Mouse (Mus musculus) limb, embryonic 10.5 days (tissue): ENCODE results near the gene Myo1d. TPM values are rescaled to one million over a fixed set of nuclear protein-coding genes. Genes with fewer than 3 reads are reported as not detected.

Source experiments
- DNase-seq: peaks from one replicate; pipeline ENCODE4 v3.0.0-alpha.2; 2017; ENCODE audit warnings: low spot score
- H3K27ac ChIP-seq: fragments of 300-500 bp; sonication (generic); 2 replicates; pipeline ENCODE4 v1.5.1; 2016; ENCODE audit warnings: mild to moderate bottlenecking
- H3K27me3 ChIP-seq: fragments of 300-500 bp; sonication (generic); 2 replicates; pipeline ENCODE4 v1.6.1; 2016; ENCODE audit warnings: low read depth, mild to moderate bottlenecking; ENCODE audit not compliant: poor library complexity, severe bottlenecking
- H3K36me3 ChIP-seq: fragments of 300-500 bp; sonication (generic); 2 replicates; pipeline ENCODE4 v1.6.1; 2016; ENCODE audit warnings: mild to moderate bottlenecking, moderate library complexity
- H3K4me1 ChIP-seq: fragments of 300-500 bp; sonication (generic); 2 replicates; pipeline ENCODE4 v1.6.1; 2016
- H3K4me3 ChIP-seq: fragments of 300-500 bp; sonication (generic); 2 replicates; pipeline ENCODE4 v1.5.1; 2016; ENCODE audit warnings: mild to moderate bottlenecking, moderate library complexity
- H3K9me3 ChIP-seq: fragments of 300-500 bp; sonication (generic); replicated peaks from 2 replicates; pipeline ENCODE4 v1.6.1; 2016; ENCODE audit warnings: mild to moderate bottlenecking
- WGBS: fragments of 180-500 bp; shearing (Covaris S2); methylation state at CpG from one replicate; pipeline ENCODE4 v1.1.7; 2016; 5-methylcytosine and 5-hydroxymethylcytosine counted together
- polyA plus RNA-seq: library from polyadenylated mRNA; unstranded; fragments of >200 nt; fragmentation: Nextera tagmentation; extraction: Ambion mirVana; gene quantifications from 2 replicates; pipeline ENCODE4 v1.2.1, GENCODE M21; 2016

Myo1d gene
- polyA plus RNA-seq, 1 experiment from 2014 or later = 4.6 TPM

GRCm38 (mm10) chr11:80508361-80509175 is 271.3 kb downstream of the Myo1d start:
- Histone ChIP-seq H3K4me1 (peaks cover 36% of the 10 kb centered on the region), H3K36me3 (no peaks in the 10 kb centered on the region), H3K27ac (peak overlapping the region; percentile 14; the same call in 1 of the 2 replicates), H3K27me3 (no peaks in the 10 kb centered on the region), H3K4me3 (no peak overlapping the region), H3K9me3 (no peaks in the 10 kb centered on the region)
- 44% methylated on average over 19 of the region's 19 CpGs for WGBS
- no peak for DNase-seq

GRCm38 (mm10) chr11:80507791-80508190 is 272.0 kb downstream of the Myo1d start:
- Histone ChIP-seq H3K36me3 (no peaks in the 10 kb centered on the region), H3K4me1 (peaks cover 38% of the 10 kb centered on the region), H3K27me3 (no peaks in the 10 kb centered on the region), H3K4me3 (no peak overlapping the region), H3K9me3 (no peaks in the 10 kb centered on the region), H3K27ac (no peak overlapping the region)
- DNase-seq = no peak
- WGBS = 89% methylated on average over 6 of the region's 6 CpGs

- DNase-seq = no peak
- Histone ChIP-seq H3K27ac (no peak overlapping the region), H3K27me3 (no peaks in the 10 kb centered on the region), H3K4me1 (peaks cover 38% of the 10 kb centered on the region), H3K36me3 (no peaks in the 10 kb centered on the region), H3K9me3 (no peaks in the 10 kb centered on the region), H3K4me3 (no peak overlapping the region)
Observed at GRCm38 (mm10) chr11:80506483-80506882, 273.3 kb downstream of the Myo1d start.

GRCm38 (mm10) chr11:80505581-80505980 is 274.2 kb downstream of the Myo1d start:
- WGBS = 93% methylated on average over 3 of the region's 3 CpGs
- Histone ChIP-seq H3K36me3 (no peaks in the 10 kb centered on the region), H3K27me3 (no peaks in the 10 kb centered on the region), H3K4me3 (no peak overlapping the region), H3K27ac (no peak overlapping the region), H3K9me3 (no peaks in the 10 kb centered on the region), H3K4me1 (peaks cover 38% of the 10 kb centered on the region)
- no peak for DNase-seq

GRCm38 (mm10) chr11:80504519-80505385 is 275.1 kb downstream of the Myo1d start:
- DNase-seq = no peak
- Histone ChIP-seq H3K27me3 (no peaks in the 10 kb centered on the region), H3K9me3 (no peaks in the 10 kb centered on the region), H3K4me3 (peak overlapping the region; percentile 21; the same call in 1 of the 2 replicates), H3K4me1 (peaks cover 40% of the 10 kb centered on the region), H3K36me3 (no peaks in the 10 kb centered on the region), H3K27ac (peak overlapping the region; percentile 80)
- WGBS = 50% methylated on average over 6 of the region's 6 CpGs

GRCm38 (mm10) chr11:80503726-80504452 is 275.9 kb downstream of the Myo1d start:
- H3K4me3 ChIP-seq = peak overlapping the region; percentile 21
- peak; percentile 67 for DNase-seq

GRCm38 (mm10) chr11:80503281-80503680 is 276.5 kb downstream of the Myo1d start:
- WGBS = 85% methylated on average over 6 of the region's 6 CpGs
- no peak for DNase-seq
- no peaks in the 10 kb centered on the region for H3K9me3 ChIP-seq
- H3K36me3 ChIP-seq = no peaks in the 10 kb centered on the region
- H3K27ac ChIP-seq = peak overlapping the region; percentile 80; the same call in 1 of the 2 replicates
- no peaks in the 10 kb centered on the region for H3K27me3 ChIP-seq
- H3K4me3 ChIP-seq = no peak overlapping the region
- H3K4me1 ChIP-seq = peaks cover 44% of the 10 kb centered on the region

More at GRCm38 (mm10) chr11:80503726-80504452, 275.9 kb downstream of the Myo1d start:
- Histone ChIP-seq H3K27me3 (no peaks in the 10 kb centered on the region), H3K27ac (peak overlapping the region; percentile 80), H3K9me3 (no peaks in the 10 kb centered on the region), H3K36me3 (no peaks in the 10 kb centered on the region), H3K4me1 (peaks cover 43% of the 10 kb centered on the region)
- 30% methylated on average over 13 of the region's 13 CpGs for WGBS

GRCm38 (mm10) chr11:80499550-80499952 is 280.3 kb downstream of the Myo1d start:
- no peak for DNase-seq
- H3K36me3 ChIP-seq = no peaks in the 10 kb centered on the region
- WGBS = 77% methylated on average over 4 of the region's 4 CpGs
- H3K9me3 ChIP-seq = no peaks in the 10 kb centered on the region
- no peaks in the 10 kb centered on the region for H3K27me3 ChIP-seq
- no peak overlapping the region for H3K27ac ChIP-seq
- H3K4me1 ChIP-seq = peaks cover 37% of the 10 kb centered on the region
- no peak overlapping the region for H3K4me3 ChIP-seq

- peaks cover 27% of the 10 kb centered on the region for H3K4me1 ChIP-seq
- no peaks in the 10 kb centered on the region for H3K9me3 ChIP-seq
- no peaks in the 10 kb centered on the region for H3K27me3 ChIP-seq
- WGBS = 66% methylated on average over 11 of the region's 11 CpGs
- no peaks in the 10 kb centered on the region for H3K36me3 ChIP-seq
- H3K4me3 ChIP-seq = no peak overlapping the region
- H3K27ac ChIP-seq = peak overlapping the region; percentile 61
- DNase-seq = no peak
Observed at GRCm38 (mm10) chr11:80498328-80499070, 281.3 kb downstream of the Myo1d start.

GRCm38 (mm10) chr11:80497225-80497919 is 282.5 kb downstream of the Myo1d start:
- no peaks in the 10 kb centered on the region for H3K9me3 ChIP-seq
- no peak overlapping the region for H3K27ac ChIP-seq
- H3K27me3 ChIP-seq = no peaks in the 10 kb centered on the region
- peaks cover 25% of the 10 kb centered on the region for H3K4me1 ChIP-seq
- no peaks in the 10 kb centered on the region for H3K36me3 ChIP-seq
- WGBS = 83% methylated on average over 10 of the region's 10 CpGs
- H3K4me3 ChIP-seq = no peak overlapping the region
- no peak for DNase-seq

GRCm38 (mm10) chr11:80496640-80497039 is 283.2 kb downstream of the Myo1d start:
- peaks cover 25% of the 10 kb centered on the region for H3K4me1 ChIP-seq
- H3K4me3 ChIP-seq = no peak overlapping the region
- no peak overlapping the region for H3K27ac ChIP-seq
- H3K27me3 ChIP-seq = no peaks in the 10 kb centered on the region
- 87% methylated on average over 1 of the region's 1 CpGs for WGBS
- H3K9me3 ChIP-seq = no peaks in the 10 kb centered on the region
- no peaks in the 10 kb centered on the region for H3K36me3 ChIP-seq
- no peak for DNase-seq
